Mouse (Mus musculus) ES-Bruce4 (cell line): ENCODE measurements at regions not wholly inside any gene's neighbourhood (a gene's known extent, or its start where the extent isn't known, plus 50 kb on each side); places are given as distances from the start of the nearest gene placed in this dataset.

ENCODE experiments used
- CTCF ChIP-seq: IDR thresholded peaks from one replicate; pipeline ENCODE4 v1.8.1; 2011; ENCODE audit warnings: low read depth, low read length
- POLR2A ChIP-seq: IDR thresholded peaks from one replicate; pipeline ENCODE4 v1.8.1; 2011; ENCODE audit warnings: low read length; ENCODE audit not compliant: insufficient read depth

DNA sequence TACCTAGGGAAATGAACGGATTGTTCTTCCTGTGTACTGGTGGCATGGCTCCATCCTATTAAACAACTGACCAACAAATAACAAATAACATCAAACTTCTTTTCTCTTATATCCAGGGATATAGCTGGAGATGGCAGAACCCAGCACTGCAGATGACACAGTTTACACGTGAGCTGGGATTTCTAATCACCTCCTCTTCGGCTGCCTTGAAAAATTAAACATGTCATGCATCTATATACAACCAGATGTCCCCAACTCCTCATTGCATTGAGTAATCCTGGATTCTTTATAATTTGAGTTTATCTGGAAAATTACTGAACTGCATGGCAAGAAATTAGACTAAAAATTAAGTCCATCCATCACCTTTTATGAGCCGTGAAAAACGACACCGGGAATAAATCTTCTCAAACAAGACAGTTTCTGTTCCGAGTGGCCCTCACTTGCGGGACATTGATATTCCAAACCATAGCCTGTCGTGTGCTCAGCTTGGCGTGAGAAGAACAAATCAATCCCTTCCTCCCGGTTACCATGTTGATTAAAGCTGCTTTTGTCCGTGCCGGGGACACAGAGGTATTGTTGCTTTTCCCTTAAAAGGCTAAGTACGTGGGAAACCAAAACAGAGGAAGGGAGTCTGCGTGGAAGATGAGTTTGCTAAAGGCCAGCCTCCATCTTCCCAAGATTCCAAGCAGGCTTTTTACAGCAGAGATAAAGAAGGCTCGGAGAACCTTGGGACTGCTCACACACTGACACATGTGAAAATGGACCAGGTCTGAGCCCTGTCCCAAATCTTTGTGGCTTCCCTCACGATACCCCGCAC, 92.8 kb upstream of the Spon1 start:
- no peak for TF ChIP-seq POLR2A
- no peak for TF ChIP-seq CTCF
